Mouse (Mus musculus): ENCODE results near the gene Nectin2. TPM values are rescaled to one million over a fixed set of nuclear protein-coding genes. Genes with fewer than 3 reads are reported as not detected.

The Nectin2 gene
- polyA plus RNA-seq, 1 experiment from 2014 or later, result 76.5 TPM

- H3K27ac ChIP-seq (ENCODE audit: low read depth, low read length), result no peak overlapping the region
- 56% methylated on average over 4 of the region's 4 CpGs for WGBS
- no peaks in the 10 kb centered on the region for H3K36me3 ChIP-seq (ENCODE audit: control insufficient read depth, insufficient read depth, low read length)
- H3K4me3 ChIP-seq (ENCODE audit: low read depth, low read length), result no peak overlapping the region
- ATAC-seq (ENCODE audit: insufficient read depth, low FRiP score, low TSS enrichment), result no peak
- no peaks in the 10 kb centered on the region for H3K9me3 ChIP-seq (ENCODE audit: control insufficient read depth, low read length)
- no peak overlapping the region for H3K4me2 ChIP-seq (ENCODE audit: low read depth)
- peaks cover 5% of the 10 kb centered on the region; the same call in 1 of the 2 replicates for H3K4me1 ChIP-seq (ENCODE audit: control insufficient read depth, insufficient read depth, low read length)
- H3K27me3 ChIP-seq (ENCODE audit: control insufficient read depth, insufficient read depth, low read length), result peaks cover 19% of the 10 kb centered on the region; the same call in 1 of the 2 replicates
- no peak for DNase-seq (ENCODE audit: low spot score)
- no peak overlapping the region for H3K9ac ChIP-seq (ENCODE audit: low read length)
Measured at GRCm38 (mm10) chr7:19771682-19772081, 21.4 kb upstream of the Nectin2 start.

GRCm38 (mm10) chr7:19770984-19771391 is 20.7 kb upstream of the Nectin2 start, which contains the start of gene Bcam:
Gene Bcam (minus strand): TSS chr7:19771016.
- WGBS, result 2% methylated on average over 9 of the region's 9 CpGs
- no peaks in the 10 kb centered on the region for H3K36me3 ChIP-seq (ENCODE audit: control insufficient read depth, insufficient read depth, low read length)
- H3K27ac ChIP-seq (ENCODE audit: low read depth, low read length), result no peak within 1 kb of the TSS
- DNase-seq (ENCODE audit: low spot score) (peak; percentile 37), ATAC-seq (ENCODE audit: insufficient read depth, low FRiP score, low TSS enrichment) (peak; percentile 31; the same call in 1 of the 2 replicates)
- H3K9ac ChIP-seq (ENCODE audit: low read length), result peak within 1 kb of the TSS; percentile 47
- peak within 1 kb of the TSS; percentile 35 for H3K4me3 ChIP-seq (ENCODE audit: low read depth, low read length)
- peak within 1 kb of the TSS; percentile 66 for H3K4me2 ChIP-seq (ENCODE audit: low read depth)
- H3K27me3 ChIP-seq (ENCODE audit: control insufficient read depth, insufficient read depth, low read length), result peaks cover 19% of the 10 kb centered on the region; the same call in 1 of the 2 replicates
- no peaks in the 10 kb centered on the region for H3K9me3 ChIP-seq (ENCODE audit: control insufficient read depth, low read length)
- peaks cover 5% of the 10 kb centered on the region; the same call in 1 of the 2 replicates for H3K4me1 ChIP-seq (ENCODE audit: control insufficient read depth, insufficient read depth, low read length)

DNA sequence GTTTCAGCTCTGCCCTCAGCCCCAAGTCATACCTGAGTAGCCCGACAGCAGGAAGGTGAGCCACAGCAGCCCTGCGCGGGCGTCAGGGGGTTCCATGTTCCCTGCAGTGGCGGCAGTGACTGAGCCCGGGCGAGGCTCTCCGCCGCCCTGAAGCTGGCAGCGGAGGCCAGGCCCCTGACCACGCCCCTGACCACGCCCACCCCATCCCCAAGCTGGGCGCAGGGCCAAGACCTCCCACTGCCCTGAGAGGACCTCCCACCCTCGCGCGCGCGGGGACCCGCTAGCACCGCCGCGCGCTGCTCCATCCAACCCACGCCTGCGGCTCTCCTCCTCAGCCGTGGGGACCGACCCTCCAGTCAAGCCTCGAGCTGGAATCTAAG is 20.1 kb upstream of the Nectin2 start:
- H3K36me3 ChIP-seq (ENCODE audit: control insufficient read depth, insufficient read depth, low read length), result no peaks in the 10 kb centered on the region
- no peaks in the 10 kb centered on the region for H3K9me3 ChIP-seq (ENCODE audit: control insufficient read depth, low read length)
- peak overlapping the region; percentile 47 for H3K9ac ChIP-seq (ENCODE audit: low read length)
- peaks cover 5% of the 10 kb centered on the region; the same call in 1 of the 2 replicates for H3K4me1 ChIP-seq (ENCODE audit: control insufficient read depth, insufficient read depth, low read length)
- H3K27ac ChIP-seq (ENCODE audit: low read depth, low read length), result no peak overlapping the region
- ATAC-seq (ENCODE audit: insufficient read depth, low FRiP score, low TSS enrichment) (peak; percentile 82), DNase-seq (ENCODE audit: low spot score) (peak; percentile 87)
- H3K4me3 ChIP-seq (ENCODE audit: low read depth, low read length), result peak overlapping the region; percentile 35
- 0% methylated on average over 28 of the region's 28 CpGs for WGBS
- peak overlapping the region; percentile 66 for H3K4me2 ChIP-seq (ENCODE audit: low read depth)
- peaks cover 19% of the 10 kb centered on the region; the same call in 1 of the 2 replicates for H3K27me3 ChIP-seq (ENCODE audit: control insufficient read depth, insufficient read depth, low read length)

GRCm38 (mm10) chr7:19769434-19770374 is 19.4 kb upstream of the Nectin2 start:
- Histone ChIP-seq H3K9me3 (ENCODE audit: control insufficient read depth, low read length) (no peaks in the 10 kb centered on the region), H3K36me3 (ENCODE audit: control insufficient read depth, insufficient read depth, low read length) (no peaks in the 10 kb centered on the region), H3K9ac (ENCODE audit: low read length) (peak overlapping the region; percentile 47), H3K4me2 (ENCODE audit: low read depth) (peak overlapping the region; percentile 66), H3K4me1 (ENCODE audit: control insufficient read depth, insufficient read depth, low read length) (peaks cover 5% of the 10 kb centered on the region; the same call in 1 of the 2 replicates), H3K27ac (ENCODE audit: low read depth, low read length) (no peak overlapping the region), H3K27me3 (ENCODE audit: control insufficient read depth, insufficient read depth, low read length) (peaks cover 19% of the 10 kb centered on the region; the same call in 1 of the 2 replicates), H3K4me3 (ENCODE audit: low read depth, low read length) (peak overlapping the region; percentile 35)
- 8% methylated on average over 16 of the region's 16 CpGs for WGBS
- no peak for ATAC-seq (ENCODE audit: insufficient read depth, low FRiP score, low TSS enrichment)
- DNase-seq (ENCODE audit: low spot score), result no peak

DNA sequence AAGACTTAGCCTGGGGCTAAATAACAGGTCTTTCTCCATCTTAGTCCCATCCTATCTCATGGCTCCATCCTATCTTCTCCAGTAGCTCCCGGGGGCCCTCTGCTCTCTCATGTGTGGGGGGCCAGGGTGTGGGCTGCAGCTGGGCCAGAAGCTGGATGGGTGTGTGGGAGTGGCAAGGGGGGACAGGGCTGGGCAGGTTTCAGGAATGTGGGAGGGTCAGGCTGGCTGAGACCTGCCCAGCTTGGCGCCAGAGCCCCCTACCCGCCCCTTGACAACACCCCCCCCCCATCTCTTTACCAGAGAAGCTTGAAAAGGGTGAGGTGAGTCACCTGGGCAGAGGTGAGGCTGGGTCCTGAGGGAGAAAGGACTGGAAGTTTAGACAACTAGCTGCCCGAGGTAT is 18.7 kb upstream of the Nectin2 start:
- no peaks in the 10 kb centered on the region for H3K36me3 ChIP-seq (ENCODE audit: control insufficient read depth, insufficient read depth, low read length)
- H3K9ac ChIP-seq (ENCODE audit: low read length), result 0 out of 2 replicates have a peak overlapping the region, but pooled peaks have one; percentile 22
- no peak overlapping the region for H3K27ac ChIP-seq (ENCODE audit: low read depth, low read length)
- no peak overlapping the region for H3K4me3 ChIP-seq (ENCODE audit: low read depth, low read length)
- no peaks in the 10 kb centered on the region for H3K9me3 ChIP-seq (ENCODE audit: control insufficient read depth, low read length)
- peaks cover 5% of the 10 kb centered on the region; the same call in 1 of the 2 replicates for H3K4me1 ChIP-seq (ENCODE audit: control insufficient read depth, insufficient read depth, low read length)
- no peak for DNase-seq (ENCODE audit: low spot score)
- no peak for ATAC-seq (ENCODE audit: insufficient read depth, low FRiP score, low TSS enrichment)
- 19% methylated on average over 4 of the region's 4 CpGs for WGBS
- peaks cover 19% of the 10 kb centered on the region; the same call in 1 of the 2 replicates for H3K27me3 ChIP-seq (ENCODE audit: control insufficient read depth, insufficient read depth, low read length)
- no peak overlapping the region for H3K4me2 ChIP-seq (ENCODE audit: low read depth)

DNA sequence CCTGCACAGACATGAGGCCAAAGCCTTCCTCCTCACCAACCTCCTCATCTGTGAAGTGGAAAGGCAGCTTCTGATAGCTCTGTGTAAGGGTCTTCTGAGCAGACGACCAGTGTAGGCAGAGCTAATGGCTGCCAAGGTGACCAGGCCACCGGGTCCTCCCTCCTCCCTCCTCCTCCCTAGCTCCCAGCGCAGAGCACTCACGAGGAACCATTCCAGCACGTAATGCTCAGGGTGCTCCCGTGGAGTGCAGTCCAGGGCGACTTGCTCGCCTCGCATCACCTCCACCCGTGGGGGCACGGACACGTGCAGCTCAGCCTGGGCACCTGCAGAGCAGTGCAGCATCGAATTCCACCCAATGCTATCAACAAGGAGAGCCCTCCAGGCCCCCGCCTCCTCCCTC is 18.0 kb upstream of the Nectin2 start:
- no peak for ATAC-seq (ENCODE audit: insufficient read depth, low FRiP score, low TSS enrichment)

DNA sequence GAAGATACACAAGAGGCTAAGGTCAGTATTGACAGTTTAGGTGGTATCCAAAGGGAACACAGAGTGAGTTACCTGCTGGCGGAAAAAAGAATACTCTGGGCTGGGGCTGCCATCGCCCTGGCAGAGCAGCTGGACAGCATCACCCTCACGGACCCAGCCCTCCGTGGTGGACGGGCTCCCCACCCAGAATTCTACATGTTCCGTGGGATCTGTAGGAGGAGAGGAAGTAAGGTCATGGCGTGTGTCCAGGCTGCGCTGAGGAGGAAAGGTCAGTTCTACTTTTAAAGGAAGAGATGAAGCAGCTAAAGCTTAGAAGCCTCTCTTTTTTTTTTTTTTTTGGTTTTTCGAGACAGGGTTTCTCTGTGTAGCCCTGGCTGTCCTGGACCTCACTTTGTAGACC is 14.3 kb upstream of the Nectin2 start:
- ATAC-seq (ENCODE audit: insufficient read depth, low FRiP score, low TSS enrichment), result no peak
- H3K9ac ChIP-seq (ENCODE audit: low read length), result no peak overlapping the region
- no peak overlapping the region for H3K27ac ChIP-seq (ENCODE audit: low read depth, low read length)
- no peak for DNase-seq (ENCODE audit: low spot score)
- no peak overlapping the region for H3K4me2 ChIP-seq (ENCODE audit: low read depth)
- H3K36me3 ChIP-seq (ENCODE audit: control insufficient read depth, insufficient read depth, low read length), result no peaks in the 10 kb centered on the region
- 97% methylated on average over 8 of the region's 9 CpGs for WGBS
- no peak overlapping the region for H3K4me3 ChIP-seq (ENCODE audit: low read depth, low read length)
- no peaks in the 10 kb centered on the region for H3K4me1 ChIP-seq (ENCODE audit: control insufficient read depth, insufficient read depth, low read length)
- peaks cover 5% of the 10 kb centered on the region; the same call in 1 of the 2 replicates for H3K27me3 ChIP-seq (ENCODE audit: control insufficient read depth, insufficient read depth, low read length)
- no peaks in the 10 kb centered on the region for H3K9me3 ChIP-seq (ENCODE audit: control insufficient read depth, low read length)

More for the DNA sequence above, 18.0 kb upstream of the Nectin2 start:
- WGBS, result 68% methylated on average over 14 of the region's 14 CpGs
- DNase-seq (ENCODE audit: low spot score), result no peak
- Histone ChIP-seq H3K4me3 (ENCODE audit: low read depth, low read length) (no peak overlapping the region), H3K27ac (ENCODE audit: low read depth, low read length) (no peak overlapping the region), H3K9me3 (ENCODE audit: control insufficient read depth, low read length) (no peaks in the 10 kb centered on the region), H3K4me2 (ENCODE audit: low read depth) (no peak overlapping the region), H3K9ac (ENCODE audit: low read length) (no peak overlapping the region), H3K27me3 (ENCODE audit: control insufficient read depth, insufficient read depth, low read length) (peaks cover 19% of the 10 kb centered on the region; the same call in 1 of the 2 replicates), H3K4me1 (ENCODE audit: control insufficient read depth, insufficient read depth, low read length) (peaks cover 5% of the 10 kb centered on the region; the same call in 1 of the 2 replicates), H3K36me3 (ENCODE audit: control insufficient read depth, insufficient read depth, low read length) (no peaks in the 10 kb centered on the region)

GRCm38 (mm10) chr7:19763829-19764477 is 13.7 kb upstream of the Nectin2 start:
- Histone ChIP-seq H3K4me3 (ENCODE audit: low read depth, low read length) (no peak overlapping the region), H3K27ac (ENCODE audit: low read depth, low read length) (no peak overlapping the region), H3K36me3 (ENCODE audit: control insufficient read depth, insufficient read depth, low read length) (no peaks in the 10 kb centered on the region), H3K9ac (ENCODE audit: low read length) (no peak overlapping the region), H3K9me3 (ENCODE audit: control insufficient read depth, low read length) (no peaks in the 10 kb centered on the region), H3K27me3 (ENCODE audit: control insufficient read depth, insufficient read depth, low read length) (0 out of 2 replicates have a peak, but pooled peaks cover under 1% of the 10 kb centered on the region), H3K4me2 (ENCODE audit: low read depth) (no peak overlapping the region), H3K4me1 (ENCODE audit: control insufficient read depth, insufficient read depth, low read length) (no peaks in the 10 kb centered on the region)
- WGBS, result 87% methylated on average over 13 of the region's 13 CpGs
- no peak for ATAC-seq (ENCODE audit: insufficient read depth, low FRiP score, low TSS enrichment)
- DNase-seq (ENCODE audit: low spot score), result no peak
